Mouse (Mus musculus): ENCODE measurements around the gene Srsf1. TPM values are rescaled to one million over a fixed set of nuclear protein-coding genes. Genes with fewer than 3 reads are reported as not detected.
"Not testable (repeated sequence)": the region's sequence is repeated elsewhere in the genome, so short reads cannot be mapped to it uniquely, and the experiment has no call there.

The Srsf1 gene
- polyA plus RNA-seq, 1 experiment: 247 TPM

- Histone ChIP-seq H3K27me3 (ENCODE audit: control insufficient read depth, insufficient read depth, low read length) (no peaks in the 10 kb centered on the region), H3K4me1 (replicated peaks; ENCODE audit: control insufficient read depth, insufficient read depth, low read length) (no peaks in the 10 kb centered on the region), H3K4me3 (ENCODE audit: control insufficient read depth, insufficient read depth, low read length) (no peak overlapping the region), H3K27ac (ENCODE audit: control insufficient read depth, insufficient read depth, low read length) (no peak overlapping the region), H3K36me3 (ENCODE audit: control insufficient read depth, insufficient read depth, low read length) (no peaks in the 10 kb centered on the region)
- DNase-seq: no peak
- no peak for TF ChIP-seq CTCF (IDR thresholded peaks at IDR 0.05; ENCODE audit: borderline replicate concordance, control insufficient read depth, extremely low read depth, insufficient read depth, low read length, poor library complexity)
- no peak for TF ChIP-seq POLR2A (IDR thresholded peaks at IDR 0.05; ENCODE audit: control insufficient read depth, extremely low read depth, insufficient read depth, low read length, poor library complexity)
- WGBS: 96% methylated on average over 10 of the region's 10 CpGs
Observed at GRCm38 (mm10) chr11:88036761-88037251, 10.4 kb upstream of the Srsf1 start.

- 90% methylated on average over 3 of the region's 3 CpGs for WGBS
- Histone ChIP-seq H3K27me3 (ENCODE audit: control insufficient read depth, insufficient read depth, low read length) (no peaks in the 10 kb centered on the region), H3K27ac (ENCODE audit: control insufficient read depth, insufficient read depth, low read length) (no peak overlapping the region), H3K4me3 (ENCODE audit: control insufficient read depth, insufficient read depth, low read length) (no peak overlapping the region), H3K36me3 (ENCODE audit: control insufficient read depth, insufficient read depth, low read length) (no peaks in the 10 kb centered on the region), H3K4me1 (replicated peaks; ENCODE audit: control insufficient read depth, insufficient read depth, low read length) (no peaks in the 10 kb centered on the region)
- TF ChIP-seq POLR2A (IDR thresholded peaks at IDR 0.05; ENCODE audit: control insufficient read depth, extremely low read depth, insufficient read depth, low read length, poor library complexity) (no peak), CTCF (IDR thresholded peaks at IDR 0.05; ENCODE audit: borderline replicate concordance, control insufficient read depth, extremely low read depth, insufficient read depth, low read length, poor library complexity) (no peak)
- DNase-seq: no peak
Observed at GRCm38 (mm10) chr11:88037386-88037785, 9.8 kb upstream of the Srsf1 start.

GRCm38 (mm10) chr11:88039066-88039465 is 8.1 kb upstream of the Srsf1 start:
- Histone ChIP-seq H3K4me3 (ENCODE audit: control insufficient read depth, insufficient read depth, low read length) (no peak overlapping the region), H3K27ac (ENCODE audit: control insufficient read depth, insufficient read depth, low read length) (no peak overlapping the region), H3K4me1 (replicated peaks; ENCODE audit: control insufficient read depth, insufficient read depth, low read length) (no peaks in the 10 kb centered on the region), H3K27me3 (ENCODE audit: control insufficient read depth, insufficient read depth, low read length) (no peaks in the 10 kb centered on the region), H3K36me3 (ENCODE audit: control insufficient read depth, insufficient read depth, low read length) (no peaks in the 10 kb centered on the region)
- TF ChIP-seq POLR2A (IDR thresholded peaks at IDR 0.05; ENCODE audit: control insufficient read depth, extremely low read depth, insufficient read depth, low read length, poor library complexity) (no peak), CTCF (IDR thresholded peaks at IDR 0.05; ENCODE audit: borderline replicate concordance, control insufficient read depth, extremely low read depth, insufficient read depth, low read length, poor library complexity) (no peak)
- 100% methylated on average over 1 of the region's 1 CpGs for WGBS
- no peak for DNase-seq

GRCm38 (mm10) chr11:88044314-88044713 is 2.9 kb upstream of the Srsf1 start:
- TF ChIP-seq CTCF (IDR thresholded peaks at IDR 0.05; ENCODE audit: borderline replicate concordance, control insufficient read depth, extremely low read depth, insufficient read depth, low read length, poor library complexity) (no peak), POLR2A (IDR thresholded peaks at IDR 0.05; ENCODE audit: control insufficient read depth, extremely low read depth, insufficient read depth, low read length, poor library complexity) (no peak)
- no peaks in the 10 kb centered on the region for H3K27me3 ChIP-seq (ENCODE audit: control insufficient read depth, insufficient read depth, low read length)
- H3K4me3 ChIP-seq (ENCODE audit: control insufficient read depth, insufficient read depth, low read length): no peak overlapping the region
- H3K36me3 ChIP-seq (ENCODE audit: control insufficient read depth, insufficient read depth, low read length): peaks cover 4% of the 10 kb centered on the region
- no peak for DNase-seq
- peaks cover 4% of the 10 kb centered on the region; the same call in 1 of the 2 replicates for H3K4me1 ChIP-seq (replicated peaks; ENCODE audit: control insufficient read depth, insufficient read depth, low read length)
- H3K27ac ChIP-seq (ENCODE audit: control insufficient read depth, insufficient read depth, low read length): no peak overlapping the region

- not testable (repeated sequence) for DNase-seq; H3K27ac ChIP-seq (ENCODE audit: control insufficient read depth, insufficient read depth, low read length); H3K4me3 ChIP-seq (ENCODE audit: control insufficient read depth, insufficient read depth, low read length); H3K4me1 ChIP-seq (replicated peaks; ENCODE audit: control insufficient read depth, insufficient read depth, low read length); H3K27me3 ChIP-seq (ENCODE audit: control insufficient read depth, insufficient read depth, low read length)
- H3K36me3 ChIP-seq (ENCODE audit: control insufficient read depth, insufficient read depth, low read length): peaks cover 12% of the 10 kb centered on the region
- 94% methylated on average over 3 of the region's 3 CpGs for WGBS
Observed at GRCm38 (mm10) chr11:88045159-88045558, 2.0 kb upstream of the Srsf1 start.

- WGBS: 80% methylated on average over 4 of the region's 4 CpGs
- H3K36me3 ChIP-seq (ENCODE audit: control insufficient read depth, insufficient read depth, low read length): peaks cover 16% of the 10 kb centered on the region
- no peak overlapping the region for H3K4me3 ChIP-seq (ENCODE audit: control insufficient read depth, insufficient read depth, low read length)
- DNase-seq: no peak
- no peaks in the 10 kb centered on the region for H3K27me3 ChIP-seq (ENCODE audit: control insufficient read depth, insufficient read depth, low read length)
- TF ChIP-seq POLR2A (IDR thresholded peaks at IDR 0.05; ENCODE audit: control insufficient read depth, extremely low read depth, insufficient read depth, low read length, poor library complexity) (no peak), CTCF (IDR thresholded peaks at IDR 0.05; ENCODE audit: borderline replicate concordance, control insufficient read depth, extremely low read depth, insufficient read depth, low read length, poor library complexity) (no peak)
- no peak overlapping the region for H3K27ac ChIP-seq (ENCODE audit: control insufficient read depth, insufficient read depth, low read length)
- peaks cover 5% of the 10 kb centered on the region; the same call in 1 of the 2 replicates for H3K4me1 ChIP-seq (replicated peaks; ENCODE audit: control insufficient read depth, insufficient read depth, low read length)
Observed at GRCm38 (mm10) chr11:88045878-88046277, 1.3 kb upstream of the Srsf1 start.

DNA sequence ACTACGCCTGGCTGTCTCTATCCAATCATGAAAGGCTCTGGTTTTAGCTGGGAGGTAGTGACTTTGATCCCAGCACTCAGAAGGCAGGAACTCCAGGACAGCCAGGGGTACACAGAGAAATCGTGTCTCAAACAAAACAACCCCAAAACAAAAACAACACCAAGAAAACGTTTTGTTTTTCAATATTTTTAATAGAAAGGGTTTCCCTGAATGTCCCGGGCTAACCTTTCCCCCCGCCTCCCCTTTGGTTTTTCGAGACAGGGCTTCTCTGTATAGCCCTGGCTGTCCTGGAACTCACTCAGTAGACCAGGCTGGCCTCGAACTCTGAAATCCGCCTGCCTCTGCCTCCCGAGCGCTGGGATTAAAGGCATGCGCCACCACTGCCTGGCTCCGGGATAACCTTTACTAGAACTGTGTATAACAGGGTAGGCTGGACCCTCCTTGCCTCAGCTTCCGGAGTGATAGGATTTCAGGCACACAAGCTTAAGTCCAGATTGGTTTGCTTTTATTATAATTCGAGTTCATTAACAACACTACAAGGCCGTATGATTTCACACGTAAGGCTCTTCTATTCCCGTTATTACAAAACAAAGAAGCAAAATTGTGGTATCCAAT is 743 bp upstream of the Srsf1 start:
- DNase-seq: peak; percentile 25
- Histone ChIP-seq H3K4me3 (ENCODE audit: control insufficient read depth, insufficient read depth, low read length) (peak overlapping the region; percentile 6; the same call in 1 of the 2 replicates), H3K27ac (ENCODE audit: control insufficient read depth, insufficient read depth, low read length) (no peak overlapping the region), H3K4me1 (replicated peaks; ENCODE audit: control insufficient read depth, insufficient read depth, low read length) (peaks cover 5% of the 10 kb centered on the region; the same call in 1 of the 2 replicates), H3K27me3 (ENCODE audit: control insufficient read depth, insufficient read depth, low read length) (no peaks in the 10 kb centered on the region), H3K36me3 (ENCODE audit: control insufficient read depth, insufficient read depth, low read length) (peaks cover 20% of the 10 kb centered on the region)
- 48% methylated on average over 17 of the region's 17 CpGs for WGBS
- no peak for TF ChIP-seq POLR2A (IDR thresholded peaks at IDR 0.05; ENCODE audit: control insufficient read depth, extremely low read depth, insufficient read depth, low read length, poor library complexity)
